Mouse (Mus musculus) liver, adult 2 months (tissue): ENCODE measurements around the gene Gm21969.

Source experiments
- CTCF ChIP-seq: fragments of 200-500 bp; IDR thresholded peaks from 2 replicates; pipeline ENCODE4 v1.5.1; 2011; ENCODE audit warnings: low read depth, low read length, control low read depth
- POLR2A ChIP-seq: fragments of 200-500 bp; IDR thresholded peaks from 2 replicates; pipeline ENCODE4 v1.6.1; 2011; ENCODE audit warnings: low read length, control low read depth; ENCODE audit not compliant: insufficient read depth; ENCODE audit errors: extremely low read depth

DNA sequence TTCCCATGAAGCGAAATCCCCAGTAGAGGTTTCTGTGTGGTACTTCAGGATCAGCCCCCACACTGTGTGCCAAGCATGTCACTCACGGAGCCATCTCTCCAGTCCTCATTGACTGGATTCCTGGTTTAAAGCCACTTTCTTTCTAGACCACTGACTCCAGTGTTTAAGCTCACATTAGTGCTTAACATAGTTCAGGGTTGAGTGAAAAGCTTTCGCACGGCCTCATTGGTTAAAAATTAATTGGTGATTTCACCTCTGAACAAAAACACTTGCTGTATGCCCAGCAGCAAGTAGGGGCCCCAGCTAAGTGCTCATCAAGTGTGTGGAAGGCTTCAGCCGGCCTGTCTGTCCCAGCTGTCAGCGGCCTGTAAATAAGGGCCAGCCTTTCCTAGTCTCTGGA lies 64.6 kb downstream of the Gm21969 start:
- TF ChIP-seq CTCF (no peak), POLR2A (no peak)
